Mouse (Mus musculus) liver, embryonic 16.5 days (tissue): ENCODE results near the gene Ghdc. TPM values are rescaled to one million over a fixed set of nuclear protein-coding genes. Genes with fewer than 3 reads are reported as not detected.
"Not testable (repeated sequence)": the region's sequence is repeated elsewhere in the genome, so short reads cannot be mapped to it uniquely, and the experiment has no call there.

Source experiments
- ATAC-seq: fragments of 200-750 bp; cut with Nextera tagmentation; 2 replicates; pipeline ENCODE4 v1.8.0; 2017; ENCODE audit warnings: low read depth, mild to moderate bottlenecking, moderate number of reproducible peaks, moderate library complexity
- H3K27ac ChIP-seq: fragments of 300-500 bp; sonication (generic); 2 replicates; pipeline ENCODE4 v1.5.1; 2014; ENCODE audit warnings: mild to moderate bottlenecking, low read length
- H3K27me3 ChIP-seq: fragments of 300-500 bp; sonication (generic); 2 replicates; pipeline ENCODE4 v1.6.1; 2014; ENCODE audit warnings: low read depth, low read length, mixed read lengths; ENCODE audit not compliant: control insufficient read depth, insufficient read depth
- H3K36me3 ChIP-seq: fragments of 300-500 bp; sonication (generic); 2 replicates; pipeline ENCODE4 v1.6.1; 2014; ENCODE audit warnings: mild to moderate bottlenecking; ENCODE audit not compliant: control insufficient read depth, insufficient read depth
- H3K4me1 ChIP-seq: fragments of 300-500 bp; sonication (generic); 2 replicates; pipeline ENCODE4 v1.6.1; 2014; ENCODE audit warnings: low read depth, low read length, mixed read lengths; ENCODE audit not compliant: control insufficient read depth
- H3K4me2 ChIP-seq: fragments of 300-500 bp; sonication (generic); 2 replicates; pipeline ENCODE4 v1.6.1; 2014; ENCODE audit warnings: low read depth, low read length, mixed read lengths
- H3K4me3 ChIP-seq: fragments of 300-500 bp; sonication (generic); 2 replicates; pipeline ENCODE4 v1.5.1; 2014; ENCODE audit warnings: low read depth, mild to moderate bottlenecking, low read length
- H3K9ac ChIP-seq: fragments of 300-500 bp; sonication (generic); 2 replicates; pipeline ENCODE4 v1.6.1; 2014; ENCODE audit warnings: low read depth, low read length
- H3K9me3 ChIP-seq: fragments of 300-500 bp; sonication (generic); replicated peaks from 2 replicates; pipeline ENCODE4 v1.6.1; 2016; ENCODE audit warnings: low read length; ENCODE audit not compliant: control insufficient read depth
- WGBS: fragments of 180-500 bp; shearing (Covaris S2); extraction: QIAGEN DNeasy Blood & Tissue Kit; methylation state at CpG from one replicate; pipeline ENCODE4 v1.1.7; 2014; ENCODE audit not compliant: insufficient replicate concordance; 5-methylcytosine and 5-hydroxymethylcytosine counted together
- polyA plus RNA-seq: library from polyadenylated mRNA; unstranded; fragments of >200 nt; fragmentation: Nextera tagmentation; extraction: Ambion mirVana; gene quantifications from 2 replicates; pipeline ENCODE4 v1.2.1, GENCODE M21; 2015

The Ghdc gene
- polyA plus RNA-seq, 1 experiment from 2014 or later: 2.1 TPM

- 53% methylated on average over 2 of the region's 2 CpGs for WGBS
- H3K27me3 ChIP-seq: no peaks in the 10 kb centered on the region
- H3K9me3 ChIP-seq: no peaks in the 10 kb centered on the region
- ATAC-seq: no peak
- H3K36me3 ChIP-seq: peaks cover 17% of the 10 kb centered on the region
- no peak overlapping the region for H3K4me3 ChIP-seq
- no peak overlapping the region for H3K27ac ChIP-seq
- H3K4me2 ChIP-seq: no peak overlapping the region
- H3K4me1 ChIP-seq: no peaks in the 10 kb centered on the region
- no peak overlapping the region for H3K9ac ChIP-seq
These were observed 20.8 kb upstream of the Ghdc start for GRCm38 (mm10) chr11:100791457-100792049.

GRCm38 (mm10) chr11:100790644-100791043 is 19.9 kb upstream of the Ghdc start:
- not testable (repeated sequence) for H3K4me2 ChIP-seq, H3K4me3 ChIP-seq, H3K9ac ChIP-seq, H3K27me3 ChIP-seq, ATAC-seq, H3K27ac ChIP-seq, H3K9me3 ChIP-seq, H3K4me1 ChIP-seq
- peaks cover 25% of the 10 kb centered on the region for H3K36me3 ChIP-seq
- 83% methylated on average over 9 of the region's 9 CpGs for WGBS

GRCm38 (mm10) chr11:100789702-100790101 is 18.9 kb upstream of the Ghdc start:
- Histone ChIP-seq H3K36me3 (peaks cover 28% of the 10 kb centered on the region), H3K27ac (no peak overlapping the region), H3K27me3 (no peaks in the 10 kb centered on the region), H3K4me1 (no peaks in the 10 kb centered on the region), H3K4me3 (no peak overlapping the region), H3K4me2 (no peak overlapping the region), H3K9me3 (no peaks in the 10 kb centered on the region), H3K9ac (no peak overlapping the region)
- 77% methylated on average over 3 of the region's 3 CpGs for WGBS
- ATAC-seq: no peak

GRCm38 (mm10) chr11:100785774-100786173 is 15.0 kb upstream of the Ghdc start:
- H3K36me3 ChIP-seq: peaks cover 41% of the 10 kb centered on the region
- no peaks in the 10 kb centered on the region for H3K9me3 ChIP-seq
- WGBS: 83% methylated on average over 2 of the region's 2 CpGs
- no peaks in the 10 kb centered on the region for H3K4me1 ChIP-seq
- H3K4me2 ChIP-seq: no peak overlapping the region
- no peak overlapping the region for H3K27ac ChIP-seq
- H3K27me3 ChIP-seq: no peaks in the 10 kb centered on the region
- no peak for ATAC-seq
- no peak overlapping the region for H3K4me3 ChIP-seq
- no peak overlapping the region for H3K9ac ChIP-seq

GRCm38 (mm10) chr11:100784286-100784685 is 13.5 kb upstream of the Ghdc start:
- WGBS: 77% methylated on average over 8 of the region's 8 CpGs
- H3K4me1 ChIP-seq: no peaks in the 10 kb centered on the region
- no peak overlapping the region for H3K4me2 ChIP-seq
- H3K9ac ChIP-seq: no peak overlapping the region
- H3K36me3 ChIP-seq: peaks cover 41% of the 10 kb centered on the region
- H3K4me3 ChIP-seq: no peak overlapping the region
- no peak overlapping the region for H3K27ac ChIP-seq
- ATAC-seq: no peak
- H3K9me3 ChIP-seq: no peaks in the 10 kb centered on the region
- no peaks in the 10 kb centered on the region for H3K27me3 ChIP-seq

- no peak overlapping the region for H3K4me3 ChIP-seq
- no peaks in the 10 kb centered on the region for H3K4me1 ChIP-seq
- H3K9me3 ChIP-seq: no peaks in the 10 kb centered on the region
- WGBS: 81% methylated on average over 13 of the region's 13 CpGs
- no peak for ATAC-seq
- H3K36me3 ChIP-seq: peaks cover 32% of the 10 kb centered on the region
- no peaks in the 10 kb centered on the region for H3K27me3 ChIP-seq
- no peak overlapping the region for H3K9ac ChIP-seq
- H3K27ac ChIP-seq: no peak overlapping the region
- H3K4me2 ChIP-seq: no peak overlapping the region
These were observed 11.8 kb upstream of the Ghdc start for GRCm38 (mm10) chr11:100782568-100782967.

- WGBS: 74% methylated on average over 15 of the region's 15 CpGs
- no peak overlapping the region for H3K4me2 ChIP-seq
- no peak overlapping the region for H3K9ac ChIP-seq
- H3K9me3 ChIP-seq: no peaks in the 10 kb centered on the region
- peaks cover 27% of the 10 kb centered on the region for H3K36me3 ChIP-seq
- H3K27me3 ChIP-seq: no peaks in the 10 kb centered on the region
- H3K4me3 ChIP-seq: no peak overlapping the region
- H3K27ac ChIP-seq: no peak overlapping the region
- H3K4me1 ChIP-seq: no peaks in the 10 kb centered on the region
- ATAC-seq: no peak
These were observed 11.2 kb upstream of the Ghdc start for GRCm38 (mm10) chr11:100781763-100782475.

- H3K9ac ChIP-seq: no peak overlapping the region
- ATAC-seq: no peak
- H3K4me3 ChIP-seq: no peak overlapping the region
- no peak overlapping the region for H3K27ac ChIP-seq
- no peaks in the 10 kb centered on the region for H3K27me3 ChIP-seq
- no peaks in the 10 kb centered on the region for H3K4me1 ChIP-seq
- peaks cover 15% of the 10 kb centered on the region for H3K36me3 ChIP-seq
- no peak overlapping the region for H3K4me2 ChIP-seq
- H3K9me3 ChIP-seq: no peaks in the 10 kb centered on the region
- WGBS: 76% methylated on average over 8 of the region's 8 CpGs
These were observed 9.5 kb upstream of the Ghdc start for GRCm38 (mm10) chr11:100780247-100780646.

GRCm38 (mm10) chr11:100778069-100778468 is 7.3 kb upstream of the Ghdc start:
- Histone ChIP-seq H3K4me2 (no peak overlapping the region), H3K9ac (no peak overlapping the region), H3K27me3 (no peaks in the 10 kb centered on the region), H3K9me3 (no peaks in the 10 kb centered on the region), H3K36me3 (peaks cover 12% of the 10 kb centered on the region), H3K27ac (no peak overlapping the region), H3K4me3 (no peak overlapping the region), H3K4me1 (no peaks in the 10 kb centered on the region)
- no peak for ATAC-seq
- 51% methylated on average over 3 of the region's 3 CpGs for WGBS
